Mouse (Mus musculus): ENCODE measurements around the gene Obsl1.

GRCm38 (mm10) chr1:75498897-75499296 is 7.4 kb downstream of the Obsl1 start:
- no peak for TF ChIP-seq POLR2A (IDR thresholded peaks at IDR 0.05; ENCODE audit: borderline replicate concordance, extremely low read depth, insufficient read depth, insufficient read length, poor library complexity, severe bottlenecking)
- no peak for TF ChIP-seq CTCF (IDR thresholded peaks at IDR 0.05; ENCODE audit: borderline replicate concordance, extremely low read depth, insufficient read depth, insufficient read length)
